Mouse (Mus musculus): Measurements from ENCODE around the gene Zyx. TPM values are rescaled to one million over a fixed set of nuclear protein-coding genes. Genes with fewer than 3 reads are reported as not detected.

Zyx gene
- total RNA-seq, 1 experiment from 2014 or later, result 105 TPM

DNA sequence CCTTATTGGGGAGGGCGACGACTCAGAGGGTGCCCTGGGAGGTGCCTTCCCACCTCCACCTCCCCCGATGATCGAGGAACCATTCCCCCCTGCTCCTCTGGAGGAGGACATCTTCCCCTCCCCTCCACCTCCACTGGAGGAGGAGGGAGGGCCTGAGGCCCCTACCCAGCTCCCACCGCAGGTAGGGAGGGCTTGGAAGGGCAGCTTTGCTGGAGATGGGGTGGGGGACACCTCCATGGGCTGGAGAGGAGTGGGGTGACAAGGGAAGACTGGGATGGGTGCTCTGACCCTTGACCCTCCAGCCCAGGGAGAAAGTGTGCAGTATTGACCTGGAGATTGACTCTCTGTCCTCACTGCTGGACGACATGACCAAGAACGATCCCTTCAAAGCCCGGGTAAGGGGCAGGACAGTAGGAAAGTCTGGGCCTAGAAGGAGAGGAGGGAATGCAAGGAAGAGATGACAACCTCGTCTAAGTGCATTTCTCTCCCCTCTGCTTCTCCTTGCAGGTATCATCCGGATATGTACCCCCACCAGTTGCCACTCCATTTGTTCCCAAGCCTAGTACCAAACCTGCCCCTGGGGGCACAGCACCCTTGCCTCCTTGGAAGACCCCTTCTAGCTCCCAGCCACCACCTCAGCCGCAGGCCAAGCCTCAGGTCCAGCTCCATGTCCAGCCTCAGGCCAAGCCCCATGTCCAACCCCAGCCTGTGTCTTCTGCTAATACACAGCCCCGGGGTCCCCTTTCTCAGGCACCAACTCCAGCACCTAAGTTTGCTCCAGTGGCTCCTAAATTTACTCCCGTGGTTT lies 1.7 kb downstream of the Zyx start:
- no peak for DNase-seq

DNA sequence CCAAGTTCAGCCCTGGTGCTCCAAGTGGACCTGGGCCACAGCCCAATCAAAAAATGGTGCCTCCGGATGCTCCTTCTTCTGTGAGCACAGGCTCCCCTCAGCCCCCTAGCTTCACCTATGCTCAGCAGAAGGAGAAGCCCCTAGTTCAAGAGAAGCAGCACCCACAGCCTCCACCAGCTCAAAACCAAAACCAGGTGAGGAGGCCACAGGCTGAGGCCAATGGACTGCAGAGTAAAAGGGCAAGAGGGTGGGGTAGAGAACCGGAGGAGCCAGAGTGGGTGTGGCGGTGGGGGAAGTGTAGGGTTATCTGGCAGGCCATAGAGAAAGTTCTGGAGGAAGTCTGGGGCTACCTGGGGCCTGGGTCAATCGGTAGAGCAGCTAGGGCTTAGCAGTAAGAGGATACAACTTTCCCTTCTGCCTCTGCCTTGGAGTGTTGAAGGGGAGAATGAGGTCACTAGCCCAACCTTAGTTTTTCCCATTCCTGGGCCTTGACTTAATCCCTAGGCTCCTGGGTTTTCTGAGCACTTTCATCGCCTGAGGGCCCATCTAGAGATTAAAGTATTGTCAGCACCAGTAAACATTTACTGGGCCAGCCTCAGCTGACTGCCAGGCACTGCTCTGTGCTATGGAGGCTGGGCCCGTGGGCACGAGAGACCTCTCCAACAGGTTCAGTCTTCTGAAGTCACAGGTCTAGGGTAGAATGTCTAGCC lies 2.5 kb downstream of the Zyx start:
- no peak for DNase-seq

DNA sequence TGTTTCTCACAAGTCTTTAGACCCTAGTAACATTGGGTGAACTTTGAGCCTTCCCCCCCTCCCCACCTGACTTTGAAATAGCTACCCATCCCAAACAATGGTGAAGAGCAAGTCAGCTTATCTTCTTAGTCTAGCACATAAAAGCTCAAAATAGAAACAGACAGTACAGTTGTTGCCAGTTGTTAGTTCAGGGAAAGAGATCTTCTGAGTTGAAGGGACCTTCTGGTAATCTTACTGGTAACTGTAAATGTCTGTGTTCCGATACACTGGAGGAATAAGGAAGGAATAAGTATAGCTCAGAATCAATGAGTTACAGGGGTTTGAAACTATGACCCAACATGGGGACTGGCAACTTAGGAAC lies 3.0 kb downstream of the Zyx start:
- DNase-seq, result no peak

DNA sequence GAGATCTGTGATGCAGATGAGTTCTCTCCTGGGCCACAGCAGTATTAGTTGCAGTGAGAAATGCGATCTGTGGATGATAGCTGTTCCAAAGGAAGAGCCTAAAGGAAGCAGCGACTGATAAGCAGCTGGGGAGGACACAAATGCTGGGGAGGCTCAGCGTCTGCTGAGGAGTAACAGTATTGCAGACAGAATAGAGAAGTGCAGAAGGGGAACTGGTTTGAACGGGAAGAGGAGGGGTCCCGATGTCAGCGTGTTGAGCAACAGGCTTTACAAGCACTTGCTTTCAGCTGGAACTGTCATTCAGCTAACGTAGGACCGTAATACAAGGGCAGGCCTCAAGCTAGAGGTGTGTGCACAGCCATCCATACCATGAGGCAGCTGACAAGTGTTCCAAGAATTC lies 3.8 kb downstream of the Zyx start:
- no peak for DNase-seq

DNA sequence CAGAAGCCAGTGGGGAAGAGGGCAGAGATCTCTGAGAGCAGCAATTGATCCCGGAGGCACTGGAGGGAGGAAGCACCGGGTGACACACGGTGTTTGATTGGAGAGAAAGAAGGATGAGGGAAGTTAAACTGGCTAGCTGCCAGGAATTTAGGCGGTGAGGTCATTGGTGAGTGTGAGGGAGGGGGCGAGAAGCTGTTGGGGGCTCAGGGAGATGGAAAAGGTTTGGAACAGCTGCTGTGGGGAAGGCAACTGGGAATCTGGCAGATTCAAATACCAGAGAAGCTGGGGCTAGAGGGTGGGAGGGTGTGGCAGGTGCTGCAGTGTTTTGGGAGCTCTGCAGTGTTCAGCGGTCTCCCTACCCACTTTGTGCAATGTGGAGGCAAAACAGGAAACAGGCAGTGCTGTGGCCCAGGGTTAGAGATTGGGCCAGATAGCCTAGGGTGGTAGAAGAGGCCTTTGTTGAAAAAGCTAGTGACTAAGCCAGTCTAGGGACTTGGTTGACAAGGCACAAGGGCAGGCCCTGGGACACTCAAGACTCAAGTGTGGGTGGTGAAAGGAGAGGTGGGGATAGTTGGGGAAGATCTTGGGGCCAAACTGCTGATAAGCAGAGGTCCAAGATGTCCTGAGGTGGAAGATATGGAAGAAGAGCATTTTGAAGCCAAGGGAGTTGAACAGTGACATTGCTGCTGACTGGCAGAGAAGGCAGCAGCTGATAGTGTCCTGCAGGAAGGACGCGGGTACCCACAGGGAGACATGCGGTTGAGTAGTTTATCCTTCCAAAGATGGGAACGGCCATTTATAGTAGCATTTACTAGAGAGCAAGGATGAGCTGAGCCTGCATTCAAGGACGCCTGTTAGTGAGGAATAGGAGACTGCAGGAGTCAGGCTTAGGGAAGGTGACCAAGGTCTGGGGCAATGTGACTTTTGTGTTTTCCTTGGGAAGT lies 4.9 kb downstream of the Zyx start:
- DNase-seq, result no peak

DNA sequence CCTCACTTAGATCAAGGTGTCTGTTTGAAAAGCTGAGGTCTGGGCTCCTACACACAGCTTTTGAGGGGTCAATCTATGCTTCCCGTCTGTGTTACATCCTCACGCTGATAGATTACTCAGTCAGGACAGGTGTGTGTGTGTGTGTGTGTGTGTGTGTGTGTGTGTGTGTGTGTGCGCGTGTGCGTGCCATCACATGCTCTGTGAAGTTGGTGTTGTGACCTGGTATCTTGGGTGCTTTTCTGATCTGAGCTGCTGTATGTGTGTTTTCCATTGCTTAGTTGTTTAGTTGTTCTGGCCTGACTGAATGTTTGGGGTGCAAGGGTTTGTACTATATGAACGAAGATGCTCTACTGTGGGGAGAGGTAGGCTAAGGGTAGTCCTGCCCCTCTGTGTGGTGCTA lies 5.9 kb downstream of the Zyx start:
- no peak for DNase-seq

DNA sequence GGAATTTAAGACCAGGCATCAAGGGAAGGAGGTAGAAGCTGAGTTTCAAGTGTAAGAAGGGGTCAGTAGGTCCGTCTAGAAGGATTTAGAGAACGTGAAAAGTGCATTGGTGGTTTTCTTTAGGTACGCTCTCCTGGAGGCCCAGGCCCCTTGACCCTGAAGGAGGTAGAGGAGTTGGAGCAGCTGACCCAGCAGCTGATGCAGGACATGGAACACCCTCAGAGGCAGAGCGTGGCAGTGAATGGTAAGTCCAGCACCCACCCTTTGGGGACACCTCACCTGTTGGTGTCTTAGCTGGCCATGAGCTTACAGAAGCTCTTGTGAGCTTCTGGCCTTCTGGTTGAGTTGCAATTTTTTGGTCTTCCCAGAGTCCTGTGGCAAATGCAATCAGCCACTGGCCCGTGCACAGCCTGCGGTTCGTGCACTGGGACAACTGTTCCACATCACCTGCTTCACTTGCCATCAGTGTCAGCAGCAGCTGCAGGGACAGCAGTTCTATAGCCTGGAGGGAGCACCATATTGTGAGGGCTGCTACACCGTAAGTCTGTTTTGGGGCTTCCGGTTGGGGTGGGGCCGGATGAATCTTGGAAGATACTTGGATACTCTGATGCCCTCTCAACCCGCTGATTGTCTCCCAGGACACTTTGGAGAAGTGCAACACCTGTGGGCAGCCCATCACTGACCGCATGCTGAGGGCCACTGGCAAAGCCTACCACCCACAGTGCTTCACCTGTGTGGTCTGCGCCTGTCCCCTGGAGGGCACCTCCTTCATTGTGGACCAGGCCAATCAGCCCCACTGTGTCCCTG lies 6.6 kb downstream of the Zyx start:
- no peak for DNase-seq

DNA sequence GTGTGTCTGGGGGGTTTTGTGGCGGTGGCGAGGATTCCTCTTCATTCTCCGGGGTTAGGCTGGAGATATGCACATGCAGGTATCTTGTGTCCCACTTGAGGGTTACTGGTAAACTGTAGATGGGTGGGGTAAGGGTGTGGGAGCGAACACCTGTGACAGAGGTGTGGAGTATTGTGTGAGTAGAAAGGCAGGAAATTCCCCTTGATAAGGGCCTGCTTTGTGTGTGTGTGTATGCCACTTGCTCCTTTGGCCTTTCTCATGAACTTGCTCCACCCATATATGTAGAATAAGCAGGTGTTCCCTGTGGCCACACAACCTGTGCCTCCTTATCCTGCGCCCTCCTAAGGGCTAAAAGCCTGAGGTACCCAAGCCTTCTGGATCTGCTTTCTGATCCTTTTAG lies 7.5 kb downstream of the Zyx start:
- no peak for DNase-seq

DNA sequence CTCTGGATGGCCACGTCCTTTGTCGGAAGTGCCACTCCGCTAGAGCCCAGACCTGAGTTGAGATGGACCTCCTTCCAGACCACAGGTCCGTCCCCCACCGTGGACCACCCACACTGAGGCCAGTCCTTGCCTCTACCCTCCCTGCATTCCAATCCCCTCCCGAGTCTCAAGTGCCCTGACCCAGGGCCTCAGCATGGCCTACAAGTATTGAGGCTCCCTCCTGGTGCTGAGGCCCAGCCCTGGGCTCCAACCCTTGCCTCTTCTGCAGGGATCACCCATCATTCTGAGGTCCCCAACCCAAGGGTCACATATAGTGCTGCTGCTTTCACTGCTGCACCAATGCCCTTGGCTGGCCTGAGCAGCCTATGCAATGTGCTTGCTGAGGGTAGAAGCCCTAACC lies 8.5 kb downstream of the Zyx start:
- DNase-seq, result no peak

DNA sequence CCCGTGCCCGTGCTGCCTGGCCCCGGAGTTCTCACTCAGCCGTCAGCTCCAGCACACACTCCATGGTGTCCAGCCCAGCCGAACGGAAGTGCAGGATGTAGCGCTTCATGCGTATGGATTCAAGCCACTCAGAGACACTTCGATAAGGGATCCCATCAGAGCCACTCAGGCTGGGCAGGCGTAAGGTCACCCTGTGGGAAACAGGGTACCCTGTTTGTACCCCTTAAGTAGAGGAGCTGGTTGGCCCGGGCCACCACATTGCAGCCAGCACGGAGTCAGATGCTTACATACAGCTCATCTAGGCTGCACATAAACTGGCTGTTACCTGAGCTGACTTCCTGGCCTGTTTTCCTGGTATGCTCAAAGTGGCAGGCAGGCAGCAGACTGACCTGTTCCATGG lies 9.5 kb downstream of the Zyx start:
- no peak for DNase-seq

DNA sequence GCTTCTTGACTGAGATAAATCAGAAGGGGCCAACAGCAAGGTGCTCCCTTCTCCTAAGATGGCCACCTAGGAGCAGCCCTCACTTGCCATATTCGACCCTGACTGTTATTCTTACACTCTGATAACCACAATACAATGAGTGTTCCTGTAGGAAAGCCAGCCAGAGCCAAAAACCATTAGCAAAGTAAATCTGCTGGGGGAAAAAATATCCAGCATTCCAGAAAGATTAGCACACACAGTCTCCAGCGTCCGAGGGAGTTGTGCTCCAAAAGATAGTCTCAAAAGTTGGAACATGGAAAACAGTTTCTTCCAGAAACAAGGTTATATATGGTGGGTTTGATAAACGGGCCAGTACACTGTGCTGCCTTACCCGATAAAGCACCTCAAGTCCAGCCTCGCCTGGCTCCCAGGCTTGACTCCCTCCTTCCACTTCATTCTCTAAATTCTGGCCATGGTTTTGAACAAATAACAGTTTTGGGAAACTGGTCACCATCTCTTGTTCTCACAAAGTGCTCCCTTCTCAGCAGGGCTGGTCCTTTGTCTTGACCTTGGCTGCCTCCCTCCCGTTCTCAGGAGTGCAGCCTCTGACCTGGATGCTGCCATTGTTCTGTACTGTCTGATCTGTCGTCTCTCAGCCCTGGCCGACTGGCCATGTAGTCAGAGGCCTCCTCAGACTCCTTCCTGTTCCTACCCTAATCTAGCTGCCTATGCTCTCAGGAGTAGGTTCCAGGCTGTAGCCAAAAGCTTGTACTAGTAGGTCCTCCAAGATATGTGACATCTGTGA lies 10.1 kb downstream of the Zyx start:
- no peak for DNase-seq

DNA sequence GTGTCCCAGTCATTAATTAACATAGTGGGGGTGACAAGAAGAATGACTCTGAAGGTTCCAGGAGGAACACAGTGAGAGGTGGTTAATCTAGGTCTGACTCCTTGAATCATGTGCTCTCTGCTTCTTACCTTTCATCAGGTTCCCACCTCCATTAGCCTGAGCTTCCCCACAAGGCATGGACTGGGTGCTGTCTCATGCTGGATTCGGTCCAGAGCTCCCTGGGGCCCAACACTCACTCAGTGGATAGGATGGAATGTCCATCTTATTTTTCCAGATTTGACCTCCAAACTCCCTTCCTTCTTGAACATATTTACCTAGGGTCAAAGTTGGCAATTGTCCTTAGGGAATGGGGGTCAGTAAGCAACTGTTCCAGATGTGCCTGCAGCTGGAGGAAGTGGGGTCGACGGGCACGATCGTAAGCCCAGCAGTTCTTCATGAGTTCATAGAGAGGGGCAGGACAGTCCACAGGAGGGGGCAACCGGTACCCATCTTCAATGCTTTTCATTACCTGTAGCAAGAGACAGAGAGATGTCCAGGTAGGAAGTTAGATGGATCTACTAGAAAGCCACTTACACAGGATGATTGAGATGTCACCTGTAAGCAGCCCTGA lies 10.9 kb downstream of the Zyx start:
- no peak for DNase-seq

DNA sequence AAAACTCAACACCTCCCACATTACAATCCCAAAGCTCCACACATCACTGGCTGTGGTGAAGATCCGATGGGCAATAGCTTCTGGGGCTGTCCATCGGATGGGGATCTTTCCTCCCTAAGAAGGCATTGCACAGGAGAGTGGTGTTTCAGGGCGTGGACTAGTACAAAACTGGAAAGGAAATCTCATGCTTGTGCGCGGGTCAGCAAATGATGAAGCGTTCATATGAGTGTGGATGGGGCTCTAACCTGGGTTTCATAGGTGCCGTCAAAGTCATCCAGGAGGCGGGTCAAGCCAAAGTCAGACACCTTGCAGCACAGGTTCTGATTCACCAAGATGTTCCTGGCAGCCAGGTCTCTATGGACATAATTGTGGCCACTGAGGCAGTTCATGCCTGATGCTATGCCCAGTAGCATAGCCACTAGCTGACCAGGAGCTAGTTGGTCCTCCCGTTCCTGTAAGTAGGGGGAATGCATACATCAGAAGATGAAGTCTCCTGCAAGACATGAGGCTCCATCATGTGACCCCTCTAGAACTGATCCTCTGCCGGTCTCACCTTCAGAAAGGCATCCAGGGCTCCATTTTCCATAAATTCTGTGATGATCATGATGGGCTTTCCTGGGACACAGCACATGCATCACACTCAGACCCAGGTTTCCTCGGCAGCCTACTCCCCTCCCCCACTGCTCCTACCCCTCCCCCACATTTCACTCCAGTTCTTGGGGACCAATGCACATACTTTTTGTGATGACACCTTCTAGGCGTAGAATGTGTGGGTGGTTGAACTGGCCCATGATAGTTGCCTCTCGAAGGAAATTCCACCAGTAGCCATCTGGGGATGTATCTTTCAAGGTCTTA lies 11.8 kb downstream of the Zyx start:
- no peak for DNase-seq

DNA sequence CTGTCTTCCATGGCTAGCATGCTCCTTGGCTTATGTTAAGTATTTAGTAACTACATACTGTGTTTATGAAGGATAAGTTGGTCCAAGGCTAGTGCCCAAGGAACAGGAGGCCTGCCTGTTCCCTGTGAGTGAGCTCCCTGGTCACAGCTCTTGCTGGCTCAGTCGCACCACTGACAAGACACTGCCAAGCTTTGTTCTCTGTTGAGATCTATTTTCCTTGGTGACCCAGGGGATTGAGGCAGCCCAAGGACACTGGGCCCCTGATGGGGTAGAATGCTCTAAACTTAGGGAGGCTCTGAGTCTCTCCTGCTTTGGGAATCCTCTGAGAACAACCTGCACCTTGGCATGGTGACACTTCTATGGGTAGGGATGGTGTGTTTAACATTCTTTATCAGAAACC lies 12.6 kb downstream of the Zyx start:
- DNase-seq, result no peak

DNA sequence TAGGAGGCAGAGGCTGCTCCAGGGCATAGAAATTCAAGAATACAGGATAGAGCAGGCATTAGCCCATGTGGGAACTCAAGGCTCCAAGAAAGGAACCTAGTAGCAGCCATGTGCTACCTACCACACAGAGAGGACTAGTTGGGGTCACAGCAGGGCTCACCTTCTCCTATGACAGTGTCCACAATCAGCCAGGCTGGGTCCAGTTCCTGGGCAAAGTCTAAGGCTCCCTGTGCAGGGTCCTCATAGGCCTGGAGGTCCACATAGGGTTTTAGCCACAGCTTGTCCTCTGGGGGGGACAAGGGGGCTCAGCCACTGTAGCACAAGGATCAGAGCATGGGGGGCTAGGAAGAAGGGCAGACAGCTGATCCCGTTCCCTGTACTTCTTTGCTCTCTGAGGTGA lies 13.1 kb downstream of the Zyx start:
- DNase-seq, result no peak

DNA sequence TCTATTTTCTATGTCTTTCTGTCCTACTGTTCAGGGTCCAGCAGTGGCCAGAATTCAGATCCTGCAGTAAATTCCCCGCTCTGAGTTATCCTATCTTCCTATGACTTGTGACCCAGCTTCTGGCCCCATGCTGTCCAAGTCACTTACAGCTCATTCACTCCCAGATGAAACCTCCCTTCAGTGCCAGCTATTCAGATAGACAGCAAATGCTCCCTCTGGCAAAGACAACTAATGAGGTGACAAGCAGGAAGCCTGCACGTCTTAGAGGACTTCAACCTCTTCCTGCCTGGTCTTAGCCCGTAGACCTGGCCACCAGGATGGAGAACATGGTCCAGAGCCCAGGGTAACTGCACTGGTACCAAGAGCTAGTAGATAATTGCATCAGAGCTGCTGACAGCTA lies 13.5 kb downstream of the Zyx start:
- no peak for DNase-seq

DNA sequence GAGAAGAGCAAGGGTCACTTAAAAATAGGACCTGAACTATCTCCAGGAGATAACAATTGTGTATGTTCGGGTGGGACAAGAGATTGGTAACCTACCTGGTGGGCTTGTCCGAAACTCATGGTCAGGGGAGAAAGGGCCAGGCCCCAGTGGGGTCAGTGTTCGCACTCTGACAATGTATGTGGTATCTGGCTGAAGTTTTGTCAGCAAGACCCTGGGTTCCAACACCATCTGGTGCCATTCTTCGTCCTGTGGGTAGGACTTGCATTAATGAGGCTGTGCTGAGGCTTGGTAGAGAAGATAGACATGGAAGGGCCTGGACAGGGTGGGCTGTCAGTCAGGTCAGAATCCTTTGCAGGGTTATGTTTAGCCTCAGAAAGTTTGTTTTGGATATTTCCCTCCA lies 14.6 kb downstream of the Zyx start:
- DNase-seq, result no peak

DNA sequence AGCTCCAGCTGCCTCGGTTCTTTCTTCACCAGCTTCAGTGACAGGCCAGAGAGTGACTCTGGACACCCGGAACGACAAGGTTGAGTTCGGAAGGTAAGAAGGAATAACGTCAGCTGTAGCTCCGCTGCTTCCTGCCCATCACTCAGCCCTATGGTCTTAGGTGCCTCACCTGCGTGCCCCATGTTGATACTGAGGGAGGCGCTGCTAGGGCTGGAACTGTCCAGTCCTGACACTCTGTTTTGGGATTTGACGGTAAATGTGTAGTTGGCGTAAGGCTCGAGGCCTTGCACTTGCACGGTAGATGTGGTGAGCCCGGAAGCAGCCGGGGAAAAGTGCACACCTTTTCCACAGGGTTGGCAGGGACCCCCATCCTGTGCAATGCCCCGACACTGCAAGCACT lies 15.2 kb downstream of the Zyx start:
- DNase-seq, result no peak

DNA sequence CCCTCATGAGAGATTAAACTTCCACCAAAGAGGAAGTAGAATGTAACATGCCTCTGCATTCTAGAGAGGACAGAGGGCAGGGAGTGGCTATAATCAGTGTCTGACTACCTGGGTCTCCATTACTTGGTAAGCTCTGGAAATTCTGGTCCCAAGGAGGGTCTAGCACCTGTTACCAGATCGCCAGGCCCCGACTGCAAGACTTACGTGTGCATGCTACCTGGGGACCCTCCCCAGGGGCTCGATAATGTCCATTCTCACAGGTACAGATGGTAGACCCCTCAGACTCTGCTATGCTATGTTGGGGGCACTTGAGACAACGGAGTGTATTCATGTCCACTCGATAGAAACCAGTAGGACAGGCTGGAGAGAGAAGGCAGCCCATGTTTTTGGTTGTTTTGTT lies 15.8 kb downstream of the Zyx start:
- DNase-seq, result no peak

DNA sequence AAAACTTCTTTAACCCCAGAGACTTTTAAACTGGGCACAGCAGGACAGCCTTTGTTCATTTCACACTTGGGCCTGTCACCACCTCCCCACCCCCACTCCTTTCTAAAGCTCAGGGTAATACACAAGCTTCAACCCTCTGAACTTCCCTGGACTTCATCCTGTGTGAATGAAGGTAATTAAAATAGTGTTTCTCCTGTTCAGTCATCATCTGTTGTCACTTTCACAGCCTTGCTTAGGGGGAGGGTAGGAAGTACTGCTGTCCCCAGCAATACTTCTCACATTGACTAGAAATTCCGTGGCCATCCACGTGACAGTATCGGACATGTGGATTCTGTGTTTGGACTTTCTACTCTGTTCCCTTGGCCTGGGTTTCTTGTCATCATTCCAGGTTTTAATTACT lies 20.4 kb downstream of the Zyx start:
- no peak for DNase-seq

Measured in adrenal gland, postnatal 25 days (tissue).